10 mouse cellular contexts compared by ENCODE assay signal in genomic region chr1:181247175-181247574, GRCm38 (mm10). TPM values are rescaled to one million over a fixed set of nuclear protein-coding genes. Genes with fewer than 3 reads are reported as not detected.
DNase-seq lines count a peak whose midpoint lies in the region; ATAC-seq lines count a peak whose summit lies in the region.
"Had no signal": no experiment of that assay in that cellular context is flagged by ENCODE, and none has a peak within 500 bp of the region (broad histone marks: within the 10 kb centered on the region; RNA-seq: fewer than 3 reads in every experiment).

No protein-coding gene starts in this region.

- H3K36me3 ChIP-seq in hindbrain, embryonic 10.5 days = no peaks in the 10 kb centered on the region
- no peaks in the 10 kb centered on the region for H3K36me3 ChIP-seq in hindbrain, embryonic 12.5 days
- no peaks in the 10 kb centered on the region for H3K36me3 ChIP-seq in hindbrain, embryonic 11.5 days (ENCODE audit: control insufficient read depth, insufficient read depth, low read length)
- H3K36me3 ChIP-seq in midbrain, embryonic 10.5 days = no peaks in the 10 kb centered on the region
- H3K36me3 ChIP-seq: midbrain, embryonic 15.5 days had no signal

- H3K4me1 ChIP-seq in hindbrain, embryonic 10.5 days (replicated peaks) = peaks cover 14% of the 10 kb centered on the region; the same call in 1 of the 2 replicates
- 0 out of 2 replicates have a peak, but pooled peaks cover 5% of the 10 kb centered on the region for H3K4me1 ChIP-seq in hindbrain, embryonic 12.5 days
- no peaks in the 10 kb centered on the region for H3K4me1 ChIP-seq in hindbrain, embryonic 11.5 days (replicated peaks; ENCODE audit: control insufficient read depth, insufficient read depth, low read length)
- H3K4me1 ChIP-seq in midbrain, embryonic 10.5 days = peaks cover 6% of the 10 kb centered on the region; the same call in 1 of the 2 replicates
- H3K4me1 ChIP-seq: midbrain, embryonic 15.5 days had no signal

- H3K4me3 ChIP-seq in hindbrain, embryonic 10.5 days = no peak overlapping the region
- no peak overlapping the region for H3K4me3 ChIP-seq in hindbrain, embryonic 12.5 days
- no peak overlapping the region for H3K4me3 ChIP-seq in hindbrain, embryonic 11.5 days (ENCODE audit: low read depth, low read length)
- no peak overlapping the region for H3K4me3 ChIP-seq in midbrain, embryonic 10.5 days
- H3K4me3 ChIP-seq: midbrain, embryonic 15.5 days had no signal

- no peaks in the 10 kb centered on the region for H3K9me3 ChIP-seq in hindbrain, embryonic 10.5 days
- H3K9me3 ChIP-seq in hindbrain, embryonic 12.5 days (replicated peaks) = no peaks in the 10 kb centered on the region
- H3K9me3 ChIP-seq in hindbrain, embryonic 11.5 days (ENCODE audit: control insufficient read depth, low read length) = no peaks in the 10 kb centered on the region
- no peaks in the 10 kb centered on the region for H3K9me3 ChIP-seq in midbrain, embryonic 10.5 days (replicated peaks)
- H3K9me3 ChIP-seq: midbrain, embryonic 15.5 days had no signal

- H3K4me2 ChIP-seq in hindbrain, embryonic 12.5 days (replicated peaks) = no peak overlapping the region
- no peak overlapping the region for H3K4me2 ChIP-seq in hindbrain, embryonic 11.5 days (replicated peaks; ENCODE audit: low read depth, low read length)
- H3K4me2 ChIP-seq: midbrain, embryonic 15.5 days had no signal

- ATAC-seq in hindbrain, embryonic 12.5 days (ENCODE audit: low FRiP score) = no peak
- peak; percentile 98 for ATAC-seq in inflammation-experienced regulatory T-cells, adult 6 months
- peak; percentile 95 for ATAC-seq in monocyte, adult 5-6 weeks (replicated peaks; ENCODE audit: insufficient number of reproducible peaks, low FRiP score, low TSS enrichment, poor library complexity, severe bottlenecking)
- ATAC-seq in hindbrain, embryonic 11.5 days (ENCODE audit: low FRiP score) = no peak
- ATAC-seq: midbrain, embryonic 15.5 days had no signal

- H3K27ac ChIP-seq in hindbrain, embryonic 10.5 days = peak overlapping the region; percentile 59
- H3K27ac ChIP-seq in hindbrain, embryonic 12.5 days = no peak overlapping the region
- H3K27ac ChIP-seq in hindbrain, embryonic 11.5 days (ENCODE audit: low read depth, low read length) = no peak overlapping the region
- no peak overlapping the region for H3K27ac ChIP-seq in midbrain, embryonic 10.5 days (replicated peaks)
- H3K27ac ChIP-seq: kidney, postnatal 0 days; midbrain, embryonic 15.5 days had no signal

- H3K9ac ChIP-seq in hindbrain, embryonic 12.5 days = no peak overlapping the region
- H3K9ac ChIP-seq in hindbrain, embryonic 11.5 days (ENCODE audit: low read depth, low read length) = no peak overlapping the region
- H3K9ac ChIP-seq: midbrain, embryonic 15.5 days had no signal

- 83% methylated on average over 3 of the region's 3 CpGs for WGBS in hindbrain, embryonic 10.5 days
- WGBS in hindbrain, embryonic 12.5 days = 75% methylated on average over 3 of the region's 3 CpGs
- 87% methylated on average over 3 of the region's 3 CpGs for WGBS in hindbrain, embryonic 11.5 days
- 89% methylated on average over 3 of the region's 3 CpGs for WGBS in midbrain, embryonic 10.5 days

- H3K27me3 ChIP-seq in hindbrain, embryonic 10.5 days (ENCODE audit: insufficient read depth, poor library complexity, severe bottlenecking) = no peaks in the 10 kb centered on the region
- no peaks in the 10 kb centered on the region for H3K27me3 ChIP-seq in hindbrain, embryonic 12.5 days
- H3K27me3 ChIP-seq in hindbrain, embryonic 11.5 days (ENCODE audit: control insufficient read depth, insufficient read depth, low read length) = no peaks in the 10 kb centered on the region
- no peaks in the 10 kb centered on the region for H3K27me3 ChIP-seq in midbrain, embryonic 10.5 days (ENCODE audit: low read depth, poor library complexity, severe bottlenecking)
- H3K27me3 ChIP-seq: midbrain, embryonic 15.5 days had no signal

- no peak for DNase-seq in hindbrain, embryonic 10.5 days (ENCODE audit: low spot score)
- DNase-seq in MN1 (ENCODE audit: low spot score) = peak; percentile 57
- DNase-seq in hindbrain, embryonic 11.5 days (ENCODE audit: low spot score) = no peak
- no peak for DNase-seq in midbrain, embryonic 10.5 days (ENCODE audit: low spot score)
- DNase-seq in frontal cortex, adult 2 months (ENCODE audit: extremely low spot score in 1 of 2, low spot score in 1 of 2) = no peak

RNA-seq across cellular contexts. Expression of gene Wdr26, which starts 35.4 kb away (rescaled TPM):
- 25.6 and 30.3 TPM in 2 replicates for polyA plus RNA-seq in hindbrain, embryonic 10.5 days (2016; fragmentation: Nextera tagmentation; extraction: Ambion mirVana)
- 46.5 and 47.0 TPM in 2 replicates for polyA plus RNA-seq in hindbrain, embryonic 12.5 days (2016; fragmentation: Nextera tagmentation; extraction: Ambion mirVana)
- 10 to 100 TPM; 40.5 to 46.9 (median 43.1) TPM for polyA plus RNA-seq in inflammation-experienced regulatory T-cells, adult 6 months (2017; shearing (Covaris generic))
- 228 to 273 TPM (median 242 TPM) in 3 replicates for total RNA-seq in monocyte, adult 5-6 weeks (2017)
- polyA plus RNA-seq in hindbrain, embryonic 11.5 days (2014; fragmentation: Nextera tagmentation; extraction: Ambion mirVana) = 41.3 and 50.1 TPM in 2 replicates
- polyA plus RNA-seq in midbrain, embryonic 10.5 days (2016; fragmentation: Nextera tagmentation; extraction: Ambion mirVana) = 29.8 and 33.8 TPM in 2 replicates
- polyA plus RNA-seq in frontal cortex, adult 2 months (2012; rRNA removed) = 53.0 and 56.8 TPM in 2 replicates

Comparison
In these comparisons a context has a peak if more than half of its experiments do, and no peak if none do; other contexts are left out.
1. ATAC-seq: peak in inflammation-experienced regulatory T-cells, adult 6 months (single experiment) and monocyte, adult 5-6 weeks (single experiment); none in hindbrain, embryonic 12.5 days (single experiment) and hindbrain, embryonic 11.5 days (single experiment).